Mouse (Mus musculus) testis, adult 2 months (tissue): ENCODE data around the gene Fam186b. TPM values are rescaled to one million over a fixed set of nuclear protein-coding genes. Genes with fewer than 3 reads are reported as not detected.

ENCODE experiments used
- H3K27ac ChIP-seq: fragments of 200-500 bp; 2 replicates; pipeline ENCODE4 v1.5.1; 2012; ENCODE audit warnings: low read depth, low read length; ENCODE audit not compliant: control insufficient read depth, insufficient read depth
- H3K27me3 ChIP-seq: fragments of 200-500 bp; 2 replicates; pipeline ENCODE4 v1.6.1; 2012; ENCODE audit warnings: mild to moderate bottlenecking, low read length, moderate library complexity; ENCODE audit not compliant: control insufficient read depth, insufficient read depth
- H3K36me3 ChIP-seq: fragments of 200-500 bp; 2 replicates; pipeline ENCODE4 v1.6.1; 2012; ENCODE audit warnings: mild to moderate bottlenecking, low read length; ENCODE audit not compliant: control insufficient read depth, insufficient read depth
- H3K4me1 ChIP-seq: fragments of 200-500 bp; 2 replicates; pipeline ENCODE4 v1.6.1; 2012; ENCODE audit warnings: low read length; ENCODE audit not compliant: control insufficient read depth, insufficient read depth
- H3K4me3 ChIP-seq: fragments of 200-500 bp; 2 replicates; pipeline ENCODE4 v1.5.1; 2012; ENCODE audit warnings: low read depth, mild to moderate bottlenecking, low read length, moderate library complexity, mixed read lengths; ENCODE audit not compliant: control insufficient read depth
- CTCF ChIP-seq: fragments of 200-500 bp; IDR thresholded peaks from 2 replicates; pipeline ENCODE4 v1.5.1; 2012; ENCODE audit warnings: low read depth, mild to moderate bottlenecking, inconsistent platforms, low read length, moderate library complexity; ENCODE audit not compliant: control insufficient read depth, insufficient read depth, insufficient replicate concordance
- POLR2A ChIP-seq: fragments of 200-500 bp; IDR thresholded peaks from 2 replicates; pipeline ENCODE4 v1.6.1; 2012; ENCODE audit warnings: low read depth, mild to moderate bottlenecking, inconsistent platforms, low read length, moderate library complexity; ENCODE audit not compliant: control insufficient read depth
- polyA plus RNA-seq: library from polyadenylated mRNA; depleted of rRNA; stranded (reverse); fragments of >200 nt; gene quantifications from 2 replicates; pipeline ENCODE4 v1.2.3, GENCODE M21; 2012; rRNA removed

The Fam186b gene
- polyA plus RNA-seq, 1 experiment: 57.2 TPM

DNA sequence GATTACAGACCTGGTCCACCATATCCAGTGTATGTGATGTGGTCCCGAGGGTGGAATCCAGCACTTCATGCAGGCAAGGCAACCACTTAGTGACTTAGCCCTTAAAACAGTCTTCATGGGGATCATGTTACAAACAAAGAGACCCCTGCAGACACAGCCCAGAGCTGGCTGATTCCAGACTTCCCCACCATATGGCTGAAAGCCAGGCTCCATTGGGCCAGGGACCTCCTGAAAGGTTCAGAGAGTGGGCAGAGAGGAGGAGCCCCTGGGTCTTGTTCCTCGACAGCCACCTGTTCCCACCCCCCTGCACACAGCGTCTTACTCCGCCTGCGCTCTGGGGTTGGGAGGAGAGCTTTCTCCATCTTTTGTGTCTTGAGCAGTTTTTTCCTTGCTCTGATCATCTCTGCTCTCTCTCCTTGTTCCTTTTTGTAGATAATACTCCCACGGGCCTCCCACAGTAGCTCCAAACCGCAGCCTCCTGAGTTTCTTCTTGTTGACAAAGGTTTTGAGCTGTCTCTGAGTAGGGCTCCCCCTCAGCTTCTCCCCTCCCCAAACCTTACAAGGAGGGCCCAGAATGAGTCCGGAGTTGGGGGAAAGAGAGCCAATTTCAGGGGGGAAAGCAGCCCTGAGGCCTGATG lies 74.3 kb downstream of the Fam186b start:
- TF ChIP-seq POLR2A (no peak), CTCF (no peak)
- no peak overlapping the region for H3K27ac ChIP-seq
- H3K27me3 ChIP-seq: no peaks in the 10 kb centered on the region; the same call in 1 of the 2 replicates
- H3K36me3 ChIP-seq: no peaks in the 10 kb centered on the region
- no peak overlapping the region for H3K4me3 ChIP-seq
- peaks cover 19% of the 10 kb centered on the region for H3K4me1 ChIP-seq

Other genes starting within 250 kb of the Fam186b start
- gene Prph, start 240.7 kb downstream of the Fam186b start, polyA plus RNA-seq: 0.14 and 0.36 TPM in 2 replicates
- 15.2 and 17.5 TPM in 2 replicates for gene Troap, start 221.3 kb downstream of the Fam186b start, polyA plus RNA-seq
- gene C1ql4, start 208.1 kb downstream of the Fam186b start, polyA plus RNA-seq: 0.72 and 1.0 TPM in 2 replicates
- 4.1 TPM in 2 replicates for gene Dnajc22, start 202.7 kb downstream of the Fam186b start, polyA plus RNA-seq
- gene Spats2, start 170.0 kb downstream of the Fam186b start, polyA plus RNA-seq: 34.2 and 35.8 TPM in 2 replicates
- 0.89 and 1.00 TPM in 2 replicates for gene Kcnh3, start 71.0 kb downstream of the Fam186b start, polyA plus RNA-seq
- gene Mcrs1, start 43.9 kb downstream of the Fam186b start, polyA plus RNA-seq: 113 and 124 TPM in 2 replicates
- gene Prpf40b, start 801 bp downstream of the Fam186b start, polyA plus RNA-seq: 104 and 118 TPM in 2 replicates
- gene Fmnl3, start 74.6 kb upstream of the Fam186b start, polyA plus RNA-seq: 14.3 and 15.3 TPM in 2 replicates
- gene Tmbim6, start 97.0 kb upstream of the Fam186b start, polyA plus RNA-seq: 734 and 786 TPM in 2 replicates
- gene Nckap5l, start 161.9 kb upstream of the Fam186b start, polyA plus RNA-seq: 3.9 and 4.4 TPM in 2 replicates
- 4.6 and 4.7 TPM in 2 replicates for gene Bcdin3d, start 178.8 kb upstream of the Fam186b start, polyA plus RNA-seq
- 0.19 and 0.72 TPM in 2 replicates for gene Faim2, start 232.3 kb upstream of the Fam186b start, polyA plus RNA-seq